Mouse (Mus musculus) megakaryocyte, adult 5-6 weeks (primary cell): ENCODE measurements around the gene Ccdc173. TPM values are rescaled to one million over a fixed set of nuclear protein-coding genes. Genes with fewer than 3 reads are reported as not detected.

ENCODE experiments used
- total RNA-seq, 2 experiments: library from RNA; stranded (forward) in 1 of 2; stranded (reverse) in 1 of 2; fragments of 153-499, 151-499 nt in 1 of 2; fragments of 221-1000, 200-1000 nt in 1 of 2; gene quantifications; 2 replicates each; pipeline versions ENCODE4 v1.2.3 to v1.2.4; 2015 to 2017

Ccdc173 gene
- total RNA-seq, 2 experiments from 2014 or later, result 0.33 to 0.80 TPM

Other genes with a start within 250 kb of the Ccdc173 start
- not detected in 2 replicates for gene Lrp2, start 203.5 kb downstream of the Ccdc173 start, total RNA-seq (2015)
- gene Lrp2, start 203.5 kb downstream of the Ccdc173 start, total RNA-seq (2017), result not detected in 2 replicates
- 3.3 and 6.8 TPM in 2 replicates for gene Bbs5, start 142.4 kb downstream of the Ccdc173 start, total RNA-seq (2015)
- 2.7 and 2.8 TPM in 2 replicates for gene Bbs5, start 142.4 kb downstream of the Ccdc173 start, total RNA-seq (2017)
- gene Klhl41, start 119.5 kb downstream of the Ccdc173 start, total RNA-seq (2015), result not detected in 2 replicates
- gene Klhl41, start 119.5 kb downstream of the Ccdc173 start, total RNA-seq (2017), result 0.33 TPM in 1 of 2 replicates, not detected in the other
- 4.2 and 4.6 TPM in 2 replicates for gene Fastkd1, start 76.1 kb downstream of the Ccdc173 start, total RNA-seq (2015)
- gene Fastkd1, start 76.1 kb downstream of the Ccdc173 start, total RNA-seq (2017), result 4.4 and 4.6 TPM in 2 replicates
- 83.7 and 91.7 TPM in 2 replicates for gene Ppig, start 67.0 kb downstream of the Ccdc173 start, total RNA-seq (2015)
- 54.9 and 62.2 TPM in 2 replicates for gene Ppig, start 67.0 kb downstream of the Ccdc173 start, total RNA-seq (2017)
- 19.8 and 25.3 TPM in 2 replicates for gene Phospho2, start within 50 bp of the Ccdc173 start, total RNA-seq (2015)
- gene Phospho2, start within 50 bp of the Ccdc173 start, total RNA-seq (2017), result 22.0 and 27.5 TPM in 2 replicates
- gene Klhl23, start 32.4 kb upstream of the Ccdc173 start, total RNA-seq (2015), result 3.5 and 3.7 TPM in 2 replicates
- 8.7 and 10.9 TPM in 2 replicates for gene Klhl23, start 32.4 kb upstream of the Ccdc173 start, total RNA-seq (2017)
- gene Ssb, start 72.0 kb upstream of the Ccdc173 start, total RNA-seq (2015), result 197 and 221 TPM in 2 replicates
- gene Ssb, start 72.0 kb upstream of the Ccdc173 start, total RNA-seq (2017), result 298 and 306 TPM in 2 replicates
- 20.9 and 24.8 TPM in 2 replicates for gene Mettl5, start 96.0 kb upstream of the Ccdc173 start, total RNA-seq (2015)
- 20.0 and 22.4 TPM in 2 replicates for gene Mettl5, start 96.0 kb upstream of the Ccdc173 start, total RNA-seq (2017)
- 48.8 and 55.3 TPM in 2 replicates for gene Ubr3, start 107.7 kb upstream of the Ccdc173 start, total RNA-seq (2015)
- 40.8 and 72.2 TPM in 2 replicates for gene Ubr3, start 107.7 kb upstream of the Ccdc173 start, total RNA-seq (2017)
- gene Myo3b, start 249.6 kb upstream of the Ccdc173 start, total RNA-seq (2015), result 0.05 TPM in 1 of 2 replicates, not detected in the other
- gene Myo3b, start 249.6 kb upstream of the Ccdc173 start, total RNA-seq (2017), result 0.07 TPM in 1 of 2 replicates, not detected in the other